Mouse (Mus musculus): ENCODE results near the gene Cnpy1. TPM values are rescaled to one million over a fixed set of nuclear protein-coding genes. Genes with fewer than 3 reads are reported as not detected.

Gene Cnpy1
- total and polyA plus RNA-seq, 3 experiments: not detected

- DNase-seq (ENCODE audit: low read depth, low spot score): no peak
- no peak overlapping the region for H3K9ac ChIP-seq (ENCODE audit: control insufficient read depth, low read depth, low read length, poor library complexity, severe bottlenecking)
- no peak overlapping the region for H3K4me3 ChIP-seq (ENCODE audit: control insufficient read depth in 1 of 2, insufficient read depth in 1 of 2, low read depth in 2 of 2, low read length in 2 of 2)
- no peaks in the 10 kb centered on the region for H3K27me3 ChIP-seq (ENCODE audit: control insufficient read depth in 1 of 2, insufficient read depth in 2 of 2, low read length in 2 of 2)
- TF ChIP-seq GATA1 (IDR thresholded peaks at IDR 0.05; ENCODE audit: low read depth, low read length): no peak
- no peak for TF ChIP-seq SIN3A (IDR thresholded peaks at IDR 0.05; ENCODE audit: low read length)
- TF ChIP-seq USF2 (IDR thresholded peaks at IDR 0.05; ENCODE audit: borderline replicate concordance in 1 of 2, insufficient read depth in 1 of 2, low read depth in 1 of 2, low read length in 2 of 2): no peak
- no peak for TF ChIP-seq HCFC1 (IDR thresholded peaks at IDR 0.05; ENCODE audit: low read depth, low read length)
- no peak for TF ChIP-seq SMC3 (IDR thresholded peaks at IDR 0.05; ENCODE audit: low read depth, low read length)
- no peak for TF ChIP-seq MYB (IDR thresholded peaks at IDR 0.05; ENCODE audit: low read depth, low read length)
- TF ChIP-seq USF1 (IDR thresholded peaks at IDR 0.05; ENCODE audit: low read depth, low read length): no peak
- no peak for TF ChIP-seq MAFK (IDR thresholded peaks at IDR 0.05; ENCODE audit: borderline replicate concordance, low read depth, low read length)
- TF ChIP-seq TAL1 (IDR thresholded peaks at IDR 0.05; ENCODE audit: low read length): no peak
- no peak for TF ChIP-seq ZKSCAN1 (IDR thresholded peaks at IDR 0.05; ENCODE audit: low read depth, low read length)
- no peak for TF ChIP-seq POLR2AphosphoS5 (IDR thresholded peaks at IDR 0.05; ENCODE audit: borderline replicate concordance, low read depth, low read length)
- H3K36me3 ChIP-seq (ENCODE audit: control insufficient read depth in 1 of 2, insufficient read depth in 2 of 2, low read length in 2 of 2): no peaks in the 10 kb centered on the region
- H3K27ac ChIP-seq (ENCODE audit: control insufficient read depth, low read depth, low read length): no peak overlapping the region
- H3K9me3 ChIP-seq (replicated peaks; ENCODE audit: insufficient read depth, low read length): no peaks in the 10 kb centered on the region
- no peaks in the 10 kb centered on the region for H3K79me2 ChIP-seq (ENCODE audit: control insufficient read depth, insufficient read depth, low read length, poor library complexity)
- no peaks in the 10 kb centered on the region for H3K4me1 ChIP-seq (ENCODE audit: control insufficient read depth in 1 of 2, insufficient read depth in 2 of 2, low read length in 2 of 2)
Observed at GRCm38 (mm10) chr5:28179237-28179790, 66.3 kb downstream of the Cnpy1 start.

GRCm38 (mm10) chr5:28178322-28178721 is 67.3 kb downstream of the Cnpy1 start:
- H3K27me3 ChIP-seq (ENCODE audit: control insufficient read depth in 1 of 2, insufficient read depth in 2 of 2, low read length in 2 of 2): no peaks in the 10 kb centered on the region
- no peaks in the 10 kb centered on the region for H3K36me3 ChIP-seq (ENCODE audit: control insufficient read depth in 1 of 2, insufficient read depth in 2 of 2, low read length in 2 of 2)
- no peak overlapping the region for H3K9ac ChIP-seq (ENCODE audit: control insufficient read depth, low read depth, low read length, poor library complexity, severe bottlenecking)
- H3K4me3 ChIP-seq (ENCODE audit: control insufficient read depth in 1 of 2, insufficient read depth in 1 of 2, low read depth in 2 of 2, low read length in 2 of 2): no peak overlapping the region
- H3K27ac ChIP-seq (ENCODE audit: control insufficient read depth, low read depth, low read length): no peak overlapping the region
- H3K9me3 ChIP-seq (replicated peaks; ENCODE audit: insufficient read depth, low read length): no peaks in the 10 kb centered on the region
- DNase-seq (ENCODE audit: low read depth, low spot score): no peak
- no peaks in the 10 kb centered on the region for H3K79me2 ChIP-seq (ENCODE audit: control insufficient read depth, insufficient read depth, low read length, poor library complexity)
- TF ChIP-seq TCF12 (IDR thresholded peaks at IDR 0.05; ENCODE audit: low read depth, low read length) (no peak), POLR2AphosphoS5 (IDR thresholded peaks at IDR 0.05; ENCODE audit: borderline replicate concordance, low read depth, low read length) (no peak), MEF2A (IDR thresholded peaks at IDR 0.05; ENCODE audit: extremely low read depth, insufficient replicate concordance, low read depth, low read length, poor library complexity, severe bottlenecking) (no peak), GABPA (IDR thresholded peaks at IDR 0.05; ENCODE audit: low read depth, low read length) (no peak), POLR2AphosphoS2 (IDR thresholded peaks at IDR 0.05; ENCODE audit: low read length) (no peak), EP300 (IDR thresholded peaks at IDR 0.05; ENCODE audit: low read depth in 1 of 2, low read length in 2 of 2) (no peak), HCFC1 (IDR thresholded peaks at IDR 0.05; ENCODE audit: low read depth, low read length) (no peak), SMC3 (IDR thresholded peaks at IDR 0.05; ENCODE audit: low read depth, low read length) (no peak), POLR2A (IDR thresholded peaks at IDR 0.05; ENCODE audit: control insufficient read depth in 1 of 2, insufficient read depth in 1 of 2, low read depth in 1 of 2, low read length in 2 of 2, poor library complexity in 1 of 2) (no peak), ZMIZ1 (IDR thresholded peaks at IDR 0.05; ENCODE audit: low read depth, low read length) (no peak), RCOR1 (IDR thresholded peaks at IDR 0.05; ENCODE audit: low read depth, low read length) (no peak), SIN3A (IDR thresholded peaks at IDR 0.05; ENCODE audit: low read length) (no peak), USF2 (IDR thresholded peaks at IDR 0.05; ENCODE audit: borderline replicate concordance in 1 of 2, insufficient read depth in 1 of 2, low read depth in 1 of 2, low read length in 2 of 2) (no peak), ETS1 (IDR thresholded peaks at IDR 0.05; ENCODE audit: low read depth, low read length) (no peak)
- no peaks in the 10 kb centered on the region for H3K4me1 ChIP-seq (ENCODE audit: control insufficient read depth in 1 of 2, insufficient read depth in 2 of 2, low read length in 2 of 2)
